Mouse (Mus musculus) CH12.LX (cell line): ENCODE measurements around the gene Rasgrp2. TPM values are rescaled to one million over a fixed set of nuclear protein-coding genes. Genes with fewer than 3 reads are reported as not detected.

Source experiments
- DNase-seq: peaks from one replicate; pipeline ENCODE4 v3.0.0-alpha.2; 2013; ENCODE audit errors: extremely low read depth
- H3K27ac ChIP-seq: 2 replicates; pipeline ENCODE4 v1.5.1; 2012; ENCODE audit warnings: low read depth, mild to moderate bottlenecking, control low read depth, moderate library complexity; ENCODE audit not compliant: insufficient read depth
- H3K27me3 ChIP-seq: replicated peaks from 2 replicates; pipeline ENCODE3; 2012; ENCODE audit warnings: inconsistent platforms
- H3K36me3 ChIP-seq, 2 experiments: replicated peaks in 1 of 2; 2 replicates each; pipeline versions ENCODE3 to v1.6.1; 2012; ENCODE audit warnings: inconsistent platforms in 1 of 2, low read length in 1 of 2, mild to moderate bottlenecking in 1 of 2, mixed read lengths in 1 of 2, moderate library complexity in 1 of 2; ENCODE audit not compliant: control insufficient read depth in 1 of 2, insufficient read depth in 1 of 2
- H3K4me1 ChIP-seq, 2 experiments: 2 replicates each; pipeline ENCODE4 v1.6.1; 2012; ENCODE audit warnings: inconsistent platforms in 1 of 2, moderate library complexity in 1 of 2; ENCODE audit not compliant: insufficient read depth in 2 of 2, control insufficient read depth in 1 of 2
- H3K4me2 ChIP-seq: 2 replicates; pipeline ENCODE4 v1.6.1; 2012; ENCODE audit warnings: low read depth, mild to moderate bottlenecking, control low read depth; ENCODE audit not compliant: poor library complexity, insufficient read depth, severe bottlenecking
- H3K4me3 ChIP-seq, 3 experiments: fragments of 150-350 bp in 1 of 3; sonication (generic) in 1 of 3; replicated peaks in 1 of 3; 2 replicates each; pipeline versions ENCODE3 to v1.5.1; 2011 to 2012; ENCODE audit warnings: low read depth in 2 of 3, low read length in 2 of 3, mild to moderate bottlenecking in 2 of 3, moderate library complexity in 2 of 3, control low read depth in 1 of 3, improper control_type of control experiment in 1 of 3, inconsistent platforms in 1 of 3, mixed read lengths in 1 of 3; ENCODE audit not compliant: poor library complexity in 1 of 3
- H3K79me2 ChIP-seq: replicated peaks from 2 replicates; pipeline ENCODE4 v1.6.1; 2012; ENCODE audit warnings: mild to moderate bottlenecking, moderate library complexity; ENCODE audit not compliant: control insufficient read depth, poor library complexity, insufficient read depth, severe bottlenecking; ENCODE audit errors: extremely low read depth
- H3K9ac ChIP-seq: 2 replicates; pipeline ENCODE4 v1.6.1; 2012; ENCODE audit warnings: low read depth, mild to moderate bottlenecking, control low read depth, moderate library complexity; ENCODE audit not compliant: insufficient read depth
- H3K9me3 ChIP-seq: replicated peaks from 2 replicates; pipeline ENCODE3; 2012; ENCODE audit warnings: low read length, inconsistent platforms, mixed read lengths
- CHD1 ChIP-seq: IDR thresholded peaks from 2 replicates; pipeline ENCODE4 v1.6.1; 2012; ENCODE audit warnings: low read depth, low read length, improper control_type of control experiment, inconsistent platforms
- CHD2 ChIP-seq: IDR thresholded peaks from 2 replicates; pipeline ENCODE4 v1.6.1; 2011; ENCODE audit warnings: low read length, improper control_type of control experiment
- CTCF ChIP-seq, 2 experiments: IDR thresholded peaks in 1 of 2; conservative IDR thresholded peaks in 1 of 2; 2 replicates each; pipeline ENCODE4 v1.5.1; 2011 to 2012; ENCODE audit warnings: low read depth in 2 of 2, low read length in 2 of 2, improper control_type of control experiment in 1 of 2, inconsistent platforms in 1 of 2, mild to moderate bottlenecking in 1 of 2, moderate library complexity in 1 of 2
- ELF1 ChIP-seq: IDR thresholded peaks from 2 replicates; pipeline ENCODE4 v1.6.1; 2014; ENCODE audit warnings: low read depth, mild to moderate bottlenecking, inconsistent platforms, low read length, improper control_type of control experiment
- EP300 ChIP-seq: IDR thresholded peaks from 2 replicates; pipeline ENCODE4 v1.6.1; 2011; ENCODE audit warnings: low read length, improper control_type of control experiment
- HCFC1 ChIP-seq: IDR thresholded peaks from 2 replicates; pipeline ENCODE4 v1.6.1; 2012; ENCODE audit warnings: low read depth, mild to moderate bottlenecking, inconsistent platforms, low read length, improper control_type of control experiment
- IRF4 ChIP-seq: IDR thresholded peaks from 2 replicates; pipeline ENCODE4 v1.6.1; 2014; ENCODE audit warnings: low read depth, mild to moderate bottlenecking, inconsistent platforms, low read length, improper control_type of control experiment
- JUND ChIP-seq: conservative IDR thresholded peaks from 2 replicates; pipeline ENCODE4 v1.6.1; 2011; ENCODE audit warnings: low read depth, low read length, improper control_type of control experiment
- KAT2A ChIP-seq: IDR thresholded peaks from 2 replicates; pipeline ENCODE4 v1.6.1; 2012; ENCODE audit warnings: low read length, improper control_type of control experiment, inconsistent platforms; ENCODE audit not compliant: insufficient replicate concordance
- MAFK ChIP-seq: IDR thresholded peaks from 2 replicates; pipeline ENCODE4 v1.6.1; 2011; ENCODE audit warnings: low read length, improper control_type of control experiment; ENCODE audit not compliant: insufficient replicate concordance
- MAX ChIP-seq: IDR thresholded peaks from 2 replicates; pipeline ENCODE4 v1.6.1; 2011; ENCODE audit warnings: low read length, improper control_type of control experiment
- MAZ ChIP-seq: IDR thresholded peaks from 2 replicates; pipeline ENCODE4 v1.6.1; 2012; ENCODE audit warnings: low read depth, mild to moderate bottlenecking, inconsistent platforms, low read length, improper control_type of control experiment, moderate library complexity
- MXI1 ChIP-seq: IDR thresholded peaks from 2 replicates; pipeline ENCODE4 v1.6.1; 2011; ENCODE audit warnings: mild to moderate bottlenecking, low read depth, low read length, improper control_type of control experiment
- MYC ChIP-seq: IDR thresholded peaks from 2 replicates; pipeline ENCODE4 v1.6.1; 2011; ENCODE audit warnings: low read depth, mild to moderate bottlenecking, improper control_type of control experiment, low read length
- NRF1 ChIP-seq: IDR thresholded peaks from 2 replicates; pipeline ENCODE4 v1.6.1; 2014; ENCODE audit warnings: low read depth, mild to moderate bottlenecking, inconsistent platforms, low read length, improper control_type of control experiment, moderate library complexity
- PAX5 ChIP-seq: IDR thresholded peaks from 2 replicates; pipeline ENCODE4 v1.6.1; 2012; ENCODE audit warnings: low read length, inconsistent platforms, mixed read lengths
- POLR2A ChIP-seq: IDR thresholded peaks from 2 replicates; pipeline ENCODE4 v1.6.1; 2011; ENCODE audit warnings: low read depth, mild to moderate bottlenecking, improper control_type of control experiment, low read length
- POLR2AphosphoS2 ChIP-seq: IDR thresholded peaks from 2 replicates; pipeline ENCODE4 v1.6.1; 2011; ENCODE audit warnings: low read depth, low read length, improper control_type of control experiment
- RAD21 ChIP-seq: IDR thresholded peaks from 2 replicates; pipeline ENCODE4 v1.6.1; 2011; ENCODE audit warnings: low read depth, mild to moderate bottlenecking, low read length, improper control_type of control experiment, moderate library complexity
- RCOR1 ChIP-seq: conservative IDR thresholded peaks from 2 replicates; pipeline ENCODE4 v1.6.1; 2012; ENCODE audit warnings: low read depth, mild to moderate bottlenecking, inconsistent platforms, low read length, improper control_type of control experiment
- SMC3 ChIP-seq: IDR thresholded peaks from 2 replicates; pipeline ENCODE4 v1.6.1; 2011; ENCODE audit warnings: low read depth, low read length, improper control_type of control experiment
- UBTF ChIP-seq: IDR thresholded peaks from 2 replicates; pipeline ENCODE4 v1.6.1; 2012; ENCODE audit warnings: low read depth, mild to moderate bottlenecking, inconsistent platforms, low read length, improper control_type of control experiment, moderate library complexity
- USF2 ChIP-seq: conservative IDR thresholded peaks from 2 replicates; pipeline ENCODE4 v1.6.1; 2011; ENCODE audit warnings: low read depth, low read length, improper control_type of control experiment
- ZC3H11A ChIP-seq: IDR thresholded peaks from 2 replicates; pipeline ENCODE4 v1.6.1; 2012; ENCODE audit warnings: low read depth, mild to moderate bottlenecking, inconsistent platforms, low read length, improper control_type of control experiment
- ZKSCAN1 ChIP-seq: IDR thresholded peaks from 2 replicates; pipeline ENCODE4 v1.6.1; 2012; ENCODE audit warnings: low read depth, inconsistent platforms, low read length, improper control_type of control experiment, borderline replicate concordance
- ZMIZ1 ChIP-seq: IDR thresholded peaks from 2 replicates; pipeline ENCODE4 v1.6.1; 2012; ENCODE audit warnings: low read depth, mild to moderate bottlenecking, inconsistent platforms, low read length, improper control_type of control experiment
- dilution Hi-C: fragments of 300-500 bp; cut with MboI; formaldehyde crosslinking; loops from 2 replicates; pipeline ENCODE4 v1.14.3; 2020; ENCODE audit warnings: low sequenced_read_pairs; ENCODE audit not compliant: extremely low pct_unique_long_range_greater_than_20kb, extremely low pct_ligation_motif_present
- in situ Hi-C: fragments of 300-500 bp; cut with MboI; formaldehyde crosslinking; loops from 3 replicates; pipeline ENCODE4 v1.14.3; 2019; ENCODE audit warnings: low sequenced_read_pairs, low pct_ligation_motif_present, low pct_unique_long_range_greater_than_20kb, mixed read lengths
- polyA plus RNA-seq: library from polyadenylated mRNA; unstranded; fragments of >175 nt; gene quantifications from 2 replicates; pipeline ENCODE4 v1.2.1, GENCODE M21; 2012; ENCODE audit warnings: low read depth; ENCODE audit not compliant: insufficient read length
- total RNA-seq, 2 experiments: library from RNA; depleted of rRNA; stranded (reverse); fragments of 300-350 nt in 1 of 2; fragments of >200 nt in 1 of 2; gene quantifications; 2 replicates each; pipeline ENCODE4 v1.2.3; 2012 to 2014

Rasgrp2 gene
- total and polyA plus RNA-seq, 3 experiments, result 9.3 to 26.0 (median 16.9) TPM

DNA sequence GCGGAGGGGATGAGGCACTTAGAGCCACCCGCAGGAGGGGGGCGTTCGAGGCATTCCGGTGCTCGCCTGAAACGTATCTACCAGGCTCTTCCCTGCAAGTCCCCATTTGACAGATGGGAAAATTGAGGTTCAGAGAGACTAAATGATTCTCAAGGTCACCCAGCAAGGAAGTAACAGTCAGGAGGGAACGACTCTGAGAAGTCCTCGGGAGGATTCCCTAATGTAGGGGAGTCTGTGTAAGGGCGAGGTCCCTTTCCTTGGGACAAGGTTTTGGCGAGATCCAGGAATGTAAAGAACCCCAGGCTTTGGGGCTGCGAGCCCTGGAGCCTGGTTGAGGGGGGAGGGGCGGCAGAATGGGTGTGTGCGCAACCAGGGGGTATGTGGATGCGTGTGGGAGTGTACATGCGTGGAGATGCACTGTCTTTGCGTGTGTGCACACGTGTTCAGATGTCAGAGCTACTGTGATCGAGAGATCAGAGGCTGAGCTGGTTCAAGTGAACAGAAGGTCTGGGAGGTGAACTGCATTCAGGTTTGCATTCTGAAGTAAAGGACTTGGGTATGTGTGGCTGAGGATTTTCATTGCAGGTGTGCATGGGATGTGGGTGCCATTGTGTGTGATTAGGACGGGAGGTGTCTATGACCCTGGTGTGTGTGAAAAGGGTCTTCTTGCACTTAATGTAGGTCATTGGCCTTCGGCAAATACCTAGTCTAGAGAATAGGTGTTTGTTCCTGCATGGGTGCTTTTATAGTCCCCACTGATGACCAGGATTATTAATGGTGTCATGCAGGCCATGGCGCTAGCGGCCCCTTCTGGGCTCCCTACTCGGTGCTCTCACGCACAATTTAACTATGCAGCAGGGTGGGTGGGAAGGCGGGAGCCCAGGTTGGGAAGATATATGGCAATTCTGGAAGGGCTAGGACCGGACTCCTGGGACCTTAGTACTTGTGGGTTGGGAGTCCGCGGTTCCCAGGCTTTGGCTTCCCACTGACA lies 1.3 kb downstream of the Rasgrp2 start:
- Histone ChIP-seq H3K4me3 (peak overlapping the region; percentile 51 to 62 (median 53)), H3K9me3 (no peaks in the 10 kb centered on the region), H3K79me2 (no peaks in the 10 kb centered on the region), H3K4me1 (peaks cover 4 to 39% of the 10 kb centered on the region in 2 experiments), H3K27me3 (no peaks in the 10 kb centered on the region), H3K36me3 (peaks cover 0 to 27% of the 10 kb centered on the region in 2 experiments), H3K9ac (peak overlapping the region; percentile 51), H3K4me2 (peak overlapping the region; percentile 90), H3K27ac (no peak overlapping the region)
- dilution Hi-C loops, result no loop called here
- DNase-seq, result peak; percentile 29
- in situ Hi-C loops, result no loop called here
- TF ChIP-seq RAD21, result no peak; the same call in 1 of the 2 replicates
- TF ChIP-seq IRF4, result no peak
- no peak for TF ChIP-seq UBTF
- no peak for TF ChIP-seq MAZ
- TF ChIP-seq MAX, result peak; percentile 77
- peak in 1 of 2 experiments; percentile 31; a peak in 2 of 4 replicates for TF ChIP-seq CTCF (conservative IDR thresholded peaks at IDR 0.05 in 1 of 2, IDR thresholded peaks at IDR 0.05 in 1 of 2; ENCODE audit: low read depth in 2 of 2, low read length in 2 of 2)
- TF ChIP-seq HCFC1, result no peak
- TF ChIP-seq PAX5, result no peak
- TF ChIP-seq KAT2A, result no peak
- peak; percentile 83 for TF ChIP-seq MXI1
- no peak for TF ChIP-seq ELF1
- no peak for TF ChIP-seq USF2
- 0 out of 2 replicates have a peak, but pooled peaks have one; percentile 32 for TF ChIP-seq CHD2

DNA sequence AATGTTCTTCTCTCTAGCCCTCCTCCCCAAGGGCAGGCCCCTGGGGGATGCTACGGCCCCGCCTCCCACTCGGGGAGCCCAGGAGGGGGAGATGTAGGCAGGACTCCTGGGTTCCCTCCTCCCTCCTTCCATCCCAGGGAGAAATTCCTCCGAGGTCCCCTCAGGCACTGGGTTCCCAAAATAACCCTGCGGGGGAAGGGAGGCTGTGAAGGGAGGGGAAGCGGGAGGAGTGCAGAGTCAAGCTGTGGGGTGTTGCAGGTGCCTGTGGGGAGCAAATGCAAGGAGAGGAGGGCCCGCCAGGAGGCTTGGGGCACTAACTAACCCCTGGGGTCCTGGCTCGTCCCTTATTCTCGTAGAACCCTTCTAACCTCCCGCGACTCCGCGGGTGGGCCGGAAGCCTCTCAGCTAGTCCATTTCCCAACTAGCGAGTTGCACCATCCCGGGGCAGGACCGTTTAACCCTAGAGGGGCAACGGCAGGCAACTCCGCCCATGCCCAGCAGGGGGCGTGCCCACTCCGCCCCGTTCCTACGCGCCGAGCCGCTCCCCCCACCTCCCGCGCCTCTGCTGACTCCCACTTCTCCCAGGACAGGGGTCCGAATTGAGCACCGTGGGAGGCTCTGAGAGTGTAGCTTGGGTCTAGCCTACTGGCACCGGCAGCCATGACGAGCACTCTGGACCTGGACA lies 2.1 kb downstream of the Rasgrp2 start:
- Histone ChIP-seq H3K9me3 (no peaks in the 10 kb centered on the region), H3K27me3 (no peaks in the 10 kb centered on the region), H3K36me3 (peaks cover 0 to 27% of the 10 kb centered on the region in 2 experiments), H3K4me1 (peaks cover 4 to 39% of the 10 kb centered on the region in 2 experiments), H3K79me2 (no peaks in the 10 kb centered on the region), H3K27ac (no peak overlapping the region), H3K4me3 (peak overlapping the region; percentile 20 to 53 (median 25)), H3K4me2 (peak overlapping the region; percentile 90), H3K9ac (no peak overlapping the region)
- in situ Hi-C loops, result no loop called here
- DNase-seq, result peak; percentile 49
- dilution Hi-C loops, result no loop called here
- TF ChIP-seq POLR2A (no peak), RCOR1 (no peak), ELF1 (peak; percentile 5; the same call in 1 of the 2 replicates), MAFK (no peak), HCFC1 (no peak), JUND (no peak), CTCF (conservative IDR thresholded peaks at IDR 0.05 in 1 of 2, IDR thresholded peaks at IDR 0.05 in 1 of 2; ENCODE audit: low read depth in 2 of 2, low read length in 2 of 2) (peak; percentile 35 to 76; a peak in 3 of 4 replicates), ZMIZ1 (no peak), MAZ (no peak), NRF1 (no peak), CHD1 (no peak), UBTF (no peak), MYC (no peak), POLR2AphosphoS2 (no peak), PAX5 (no peak), RAD21 (peak; percentile 44), EP300 (no peak), SMC3 (peak; percentile 42), ZC3H11A (no peak), ZKSCAN1 (no peak)
